Mouse (Mus musculus) lung, postnatal 0 days (tissue): Measurements from ENCODE around the gene Dzip1. TPM values are rescaled to one million over a fixed set of nuclear protein-coding genes. Genes with fewer than 3 reads are reported as not detected.

ENCODE experiments used
- ATAC-seq: fragments of 200-750 bp; cut with Nextera tagmentation; 2 replicates; pipeline ENCODE4 v1.8.0; 2017; ENCODE audit warnings: moderate library complexity
- DNase-seq: peaks from one replicate; pipeline ENCODE4 v3.0.0-alpha.2; 2016; ENCODE audit warnings: low spot score
- H3K27ac ChIP-seq: fragments of 300-500 bp; sonication (generic); 2 replicates; pipeline ENCODE4 v1.5.1; 2014; ENCODE audit warnings: antibody characterized with exemption, mild to moderate bottlenecking, low read length, mixed read lengths
- H3K27me3 ChIP-seq: fragments of 300-500 bp; sonication (generic); replicated peaks from 2 replicates; pipeline ENCODE4 v1.6.1; 2014; ENCODE audit warnings: low read length, mixed read lengths; ENCODE audit not compliant: insufficient read depth
- H3K36me3 ChIP-seq: fragments of 300-500 bp; sonication (generic); 2 replicates; pipeline ENCODE4 v1.6.1; 2014; ENCODE audit warnings: low read length, mixed read lengths; ENCODE audit not compliant: insufficient read depth
- H3K4me1 ChIP-seq: fragments of 300-500 bp; sonication (generic); 2 replicates; pipeline ENCODE4 v1.6.1; 2014; ENCODE audit warnings: antibody characterized with exemption, low read depth, low read length, mixed read lengths; ENCODE audit not compliant: insufficient read depth
- H3K4me2 ChIP-seq: fragments of 300-500 bp; sonication (generic); replicated peaks from 2 replicates; pipeline ENCODE4 v1.6.1; 2014; ENCODE audit warnings: low read depth, mild to moderate bottlenecking, low read length, moderate library complexity, mixed read lengths
- H3K4me3 ChIP-seq: fragments of 300-500 bp; sonication (generic); 2 replicates; pipeline ENCODE4 v1.5.1; 2014; ENCODE audit warnings: low read depth, low read length
- H3K9ac ChIP-seq: fragments of 300-500 bp; sonication (generic); replicated peaks from 2 replicates; pipeline ENCODE4 v1.6.1; 2014; ENCODE audit warnings: low read depth, mild to moderate bottlenecking
- H3K9me3 ChIP-seq: fragments of 300-500 bp; sonication (generic); 2 replicates; pipeline ENCODE4 v1.6.1; 2016; ENCODE audit warnings: low read length, mixed read lengths
- CTCF ChIP-seq: IDR thresholded peaks from 2 replicates; pipeline ENCODE4 v1.5.1; 2016; ENCODE audit warnings: antibody characterized with exemption, mild to moderate bottlenecking
- EP300 ChIP-seq: IDR thresholded peaks from 2 replicates; pipeline ENCODE4 v1.6.1; 2016; ENCODE audit warnings: antibody characterized with exemption, mild to moderate bottlenecking, control low read depth
- WGBS: fragments of 180-500 bp; shearing (Covaris S2); extraction: QIAGEN DNeasy Blood & Tissue Kit; methylation state at CpG from one replicate; pipeline ENCODE4 v1.1.7; 2014; 5-methylcytosine and 5-hydroxymethylcytosine counted together
- polyA plus RNA-seq: library from polyadenylated mRNA; unstranded; fragments of >200 nt; fragmentation: Nextera tagmentation; extraction: Ambion mirVana; gene quantifications from 2 replicates; pipeline ENCODE4 v1.2.1, GENCODE M21; 2015

The Dzip1 gene
- polyA plus RNA-seq, 1 experiment from 2014 or later: 4.0 TPM

DNA sequence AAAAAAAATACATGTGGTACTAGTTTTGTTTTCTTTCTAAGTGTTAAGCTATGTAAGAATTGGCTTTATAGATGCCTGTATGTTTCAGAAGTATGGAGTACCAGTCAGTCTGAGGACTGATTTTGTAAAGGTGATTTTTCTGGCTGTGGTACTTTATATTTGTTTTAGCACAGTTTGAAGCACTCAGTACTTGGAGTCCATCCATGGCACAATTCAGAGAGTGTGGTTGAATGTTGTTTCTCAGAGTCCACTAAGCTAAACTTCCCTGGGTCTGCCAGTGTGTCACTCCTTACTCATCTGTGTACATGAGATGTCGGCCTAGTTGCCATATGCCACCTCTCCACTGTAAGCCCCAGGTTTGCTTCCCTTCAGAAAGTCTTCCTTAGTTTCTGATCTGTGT lies 23.6 kb upstream of the Dzip1 start:
- no peak overlapping the region for H3K27ac ChIP-seq
- no peak overlapping the region for H3K4me2 ChIP-seq
- WGBS: 70% methylated on average over 1 of the region's 1 CpGs
- no peak overlapping the region for H3K9ac ChIP-seq
- H3K36me3 ChIP-seq: no peaks in the 10 kb centered on the region
- H3K9me3 ChIP-seq: no peaks in the 10 kb centered on the region
- H3K4me1 ChIP-seq: 0 out of 2 replicates have a peak, but pooled peaks cover 2% of the 10 kb centered on the region
- H3K27me3 ChIP-seq: no peaks in the 10 kb centered on the region
- ATAC-seq (peak; percentile 35), DNase-seq (peak; percentile 45)
- TF ChIP-seq CTCF (no peak), EP300 (no peak)
- no peak overlapping the region for H3K4me3 ChIP-seq

DNA sequence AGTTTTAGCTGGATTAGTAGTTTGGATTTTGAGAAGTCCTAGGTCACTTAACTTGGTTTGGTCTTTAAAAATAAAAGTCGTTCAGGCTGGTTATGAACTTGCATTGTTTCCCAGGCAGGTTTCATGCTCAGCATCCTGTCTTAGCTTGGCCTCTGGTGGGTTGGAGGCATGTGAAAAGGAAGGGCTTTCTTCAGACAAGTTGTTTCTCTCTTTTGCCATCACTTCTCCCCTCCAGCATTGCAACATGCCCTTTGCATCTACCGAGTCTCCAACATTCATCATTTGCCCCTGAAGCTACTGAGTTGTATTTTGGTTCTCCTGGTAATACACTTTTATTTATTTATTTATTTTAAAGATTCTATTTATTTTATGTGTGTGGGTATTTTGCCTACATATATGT lies 19.4 kb upstream of the Dzip1 start:
- no peak overlapping the region for H3K27ac ChIP-seq
- peaks cover 5% of the 10 kb centered on the region for H3K4me1 ChIP-seq
- H3K36me3 ChIP-seq: no peaks in the 10 kb centered on the region
- H3K9ac ChIP-seq: no peak overlapping the region
- no peaks in the 10 kb centered on the region for H3K9me3 ChIP-seq
- DNase-seq (no peak), ATAC-seq (no peak)
- no peaks in the 10 kb centered on the region for H3K27me3 ChIP-seq
- H3K4me3 ChIP-seq: no peak overlapping the region
- WGBS: 54% methylated on average over 2 of the region's 2 CpGs
- no peak for TF ChIP-seq CTCF
- no peak for TF ChIP-seq EP300
- no peak overlapping the region for H3K4me2 ChIP-seq

DNA sequence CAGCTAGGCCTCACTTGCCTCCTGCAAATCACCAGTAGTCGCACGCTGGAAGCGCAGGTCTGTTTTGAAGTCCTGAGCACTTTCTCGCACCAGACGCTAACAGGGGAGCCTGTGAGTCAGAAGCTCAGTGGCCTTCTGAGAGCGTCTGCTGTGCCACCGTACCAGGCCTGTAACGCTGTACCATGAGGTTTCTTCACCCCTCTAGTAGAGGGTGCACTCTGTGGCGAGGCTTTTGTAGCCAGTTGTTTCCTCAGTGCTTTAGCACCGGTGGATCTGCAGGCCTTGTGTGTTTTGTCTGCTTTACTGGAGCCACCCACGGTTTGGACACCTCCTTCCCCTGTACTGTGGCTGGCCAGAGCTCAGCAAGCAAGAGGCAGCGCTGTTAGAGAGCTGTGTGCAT lies 16.8 kb upstream of the Dzip1 start:
- Histone ChIP-seq H3K27ac (no peak overlapping the region), H3K4me3 (no peak overlapping the region), H3K36me3 (no peaks in the 10 kb centered on the region), H3K9ac (no peak overlapping the region), H3K27me3 (no peaks in the 10 kb centered on the region), H3K4me2 (no peak overlapping the region), H3K4me1 (peaks cover 14% of the 10 kb centered on the region), H3K9me3 (no peaks in the 10 kb centered on the region)
- TF ChIP-seq CTCF (no peak), EP300 (no peak)
- WGBS: 61% methylated on average over 12 of the region's 12 CpGs
- DNase-seq (no peak), ATAC-seq (no peak)

DNA sequence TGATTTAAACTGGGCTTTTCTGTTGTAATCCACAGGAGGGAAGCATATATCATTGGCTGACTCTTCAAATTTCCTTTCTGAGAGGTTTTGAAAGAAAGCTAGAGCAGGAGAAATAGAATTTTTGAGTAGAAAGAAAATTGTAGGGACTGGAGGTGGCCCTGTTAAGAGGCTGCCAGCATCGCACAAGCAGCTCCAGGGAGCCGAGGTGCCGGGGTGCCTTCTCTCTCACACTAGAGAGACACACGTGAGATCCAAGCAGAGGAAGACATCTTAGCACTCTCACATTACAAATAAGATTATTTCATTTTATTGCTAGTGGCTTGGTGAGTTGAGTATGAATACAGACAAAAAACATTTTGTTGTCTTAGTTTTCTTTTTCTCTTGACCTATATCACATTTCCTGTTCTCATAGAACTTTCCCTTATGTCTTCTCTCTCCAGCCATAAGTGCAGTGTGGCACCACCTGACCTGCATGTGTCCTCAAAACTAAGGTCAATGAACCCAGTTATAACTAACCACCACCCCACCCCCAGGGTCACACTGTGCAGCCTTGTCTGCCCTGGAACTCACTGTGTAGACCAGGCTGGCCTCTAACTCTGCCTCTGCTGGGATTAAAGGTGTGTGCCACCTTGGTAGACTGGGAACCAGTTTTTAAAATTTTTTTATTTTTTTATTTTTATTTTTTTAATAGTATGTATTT lies 15.7 kb upstream of the Dzip1 start:
- no peaks in the 10 kb centered on the region for H3K27me3 ChIP-seq
- TF ChIP-seq EP300 (no peak), CTCF (no peak)
- no peaks in the 10 kb centered on the region for H3K36me3 ChIP-seq
- no peaks in the 10 kb centered on the region for H3K9me3 ChIP-seq
- peaks cover 14% of the 10 kb centered on the region for H3K4me1 ChIP-seq
- no peak overlapping the region for H3K27ac ChIP-seq
- no peak overlapping the region for H3K9ac ChIP-seq
- H3K4me2 ChIP-seq: no peak overlapping the region
- DNase-seq (no peak), ATAC-seq (no peak)
- H3K4me3 ChIP-seq: no peak overlapping the region
- WGBS: 67% methylated on average over 4 of the region's 4 CpGs

DNA sequence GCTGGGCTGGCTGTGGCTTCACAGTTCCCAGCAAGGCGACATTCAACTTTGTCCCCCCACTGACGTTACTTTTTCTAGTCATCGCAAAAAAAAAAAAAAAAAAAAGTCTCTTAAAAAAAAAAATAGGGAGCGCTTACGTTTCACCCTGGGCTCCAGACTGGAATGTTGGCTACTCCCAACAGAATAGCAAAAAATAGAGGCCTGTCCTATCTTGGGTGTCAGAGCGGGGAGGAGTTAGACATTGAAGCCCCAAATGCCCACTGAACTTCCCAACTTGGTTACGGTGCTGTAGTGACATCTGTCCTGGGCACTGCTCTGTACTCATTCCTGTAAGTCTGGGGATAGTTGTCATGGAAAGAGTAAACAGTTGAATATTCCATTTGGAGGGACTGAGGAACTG lies 13.3 kb upstream of the Dzip1 start:
- peak overlapping the region; percentile 99 for H3K4me3 ChIP-seq
- H3K4me1 ChIP-seq: peaks cover 12% of the 10 kb centered on the region
- DNase-seq (peak; percentile 81), ATAC-seq (no peak)
- H3K36me3 ChIP-seq: no peaks in the 10 kb centered on the region
- WGBS: under 1% methylated on average over 7 of the region's 7 CpGs
- no peak for TF ChIP-seq CTCF
- no peak for TF ChIP-seq EP300
- no peaks in the 10 kb centered on the region for H3K9me3 ChIP-seq
- peak overlapping the region; percentile 100 for H3K9ac ChIP-seq
- H3K4me2 ChIP-seq: peak overlapping the region; percentile 73
- H3K27me3 ChIP-seq: no peaks in the 10 kb centered on the region
- H3K27ac ChIP-seq: peak overlapping the region; percentile 99

DNA sequence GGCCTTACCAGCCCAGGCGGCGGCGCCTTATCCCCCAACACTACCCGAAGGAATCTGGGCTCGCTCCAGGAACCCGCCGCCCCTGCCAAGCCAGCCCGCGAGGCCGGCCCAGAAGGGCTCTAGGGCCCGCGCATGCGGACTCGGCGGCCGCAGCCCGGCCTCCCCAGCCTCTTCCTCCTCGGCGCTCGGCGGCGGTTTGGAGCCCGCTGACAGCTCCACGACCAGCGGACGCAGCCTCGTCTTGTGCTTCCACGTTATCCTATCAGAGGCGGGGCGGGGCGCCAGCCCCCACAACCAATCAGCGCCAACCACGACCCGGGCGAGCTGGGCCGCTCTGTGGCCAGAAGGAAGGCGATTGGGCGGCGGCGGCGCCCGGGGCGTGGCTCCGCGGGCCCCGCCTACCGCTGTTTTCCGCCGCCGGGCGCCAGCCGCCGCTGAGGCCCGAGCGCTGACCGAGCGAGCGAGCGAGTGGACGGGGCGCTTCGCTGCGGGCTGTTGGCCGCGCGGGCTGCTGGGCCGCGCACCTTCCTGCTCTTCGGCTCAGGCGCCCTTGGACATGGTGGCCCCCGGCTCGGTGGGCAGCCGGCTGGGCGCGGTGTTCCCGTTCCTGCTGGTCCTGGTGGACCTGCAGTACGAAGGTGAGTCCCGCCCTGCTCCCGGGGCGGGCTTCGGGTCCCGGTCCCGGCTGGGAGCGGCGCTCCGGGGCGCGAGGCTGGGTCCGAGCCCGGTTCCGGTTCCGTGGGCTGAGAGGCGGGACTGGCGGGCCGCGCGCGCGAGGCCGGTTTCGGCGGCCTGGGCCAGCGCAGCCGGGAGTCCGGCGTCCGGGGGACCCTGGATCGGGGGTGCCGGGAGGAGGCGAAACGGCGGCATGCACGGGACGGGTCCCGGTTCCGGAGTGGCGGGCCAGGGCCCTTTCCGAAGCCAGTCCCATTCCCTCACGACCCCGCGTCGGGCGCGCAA lies 12.6 kb upstream of the Dzip1 start, which contains the start of gene Dnajc3:
Gene Dnajc3 (plus strand): TSS at position 444 of the 960 bp plus-strand sequence.
- WGBS: under 1% methylated on average over 97 of the region's 124 CpGs
- peak within 1 kb of the TSS; percentile 99 for H3K27ac ChIP-seq
- TF ChIP-seq EP300 (no peak), CTCF (no peak)
- H3K4me2 ChIP-seq: peak within 1 kb of the TSS; percentile 73
- peak; percentile 99 for DNase-seq
- H3K4me1 ChIP-seq: peaks cover 12% of the 10 kb centered on the region
- no peaks in the 10 kb centered on the region for H3K27me3 ChIP-seq
- ATAC-seq: peak; percentile 99
- H3K36me3 ChIP-seq: no peaks in the 10 kb centered on the region
- H3K9ac ChIP-seq: peak within 1 kb of the TSS; percentile 100
- H3K9me3 ChIP-seq: no peaks in the 10 kb centered on the region
- peak within 1 kb of the TSS; percentile 99 for H3K4me3 ChIP-seq
